Mouse (Mus musculus) cerebellum, postnatal 25 days (tissue): ENCODE results near the gene Kcne1.

Experiments
- DNase-seq, 2 experiments: peaks; one replicate each; pipeline ENCODE4 v3.0.0; 2021; ENCODE audit warnings: mixed read lengths in 2 of 2

The Kcne1 gene

DNA sequence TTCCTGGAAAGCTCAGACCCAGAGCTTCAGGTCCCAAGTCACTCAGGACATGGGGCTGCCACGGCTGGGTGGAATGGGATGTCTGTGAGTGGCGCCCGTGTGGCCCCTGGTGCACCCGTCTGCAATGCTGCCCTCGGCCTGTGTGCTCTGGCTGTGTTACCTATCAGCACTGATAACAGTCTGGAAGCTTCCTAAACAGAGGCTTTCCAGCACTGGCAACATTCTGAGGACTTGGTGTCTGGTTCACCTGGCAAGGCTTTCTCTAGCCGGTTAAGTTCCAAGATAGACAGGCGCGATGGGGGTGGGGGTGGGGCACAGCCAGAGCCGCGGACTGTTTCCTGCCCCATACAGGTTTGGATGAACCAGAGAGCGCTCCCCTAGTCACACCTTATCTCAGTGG is 3.3 kb downstream of the Kcne1 start:
- DNase-seq, result no peak

DNA sequence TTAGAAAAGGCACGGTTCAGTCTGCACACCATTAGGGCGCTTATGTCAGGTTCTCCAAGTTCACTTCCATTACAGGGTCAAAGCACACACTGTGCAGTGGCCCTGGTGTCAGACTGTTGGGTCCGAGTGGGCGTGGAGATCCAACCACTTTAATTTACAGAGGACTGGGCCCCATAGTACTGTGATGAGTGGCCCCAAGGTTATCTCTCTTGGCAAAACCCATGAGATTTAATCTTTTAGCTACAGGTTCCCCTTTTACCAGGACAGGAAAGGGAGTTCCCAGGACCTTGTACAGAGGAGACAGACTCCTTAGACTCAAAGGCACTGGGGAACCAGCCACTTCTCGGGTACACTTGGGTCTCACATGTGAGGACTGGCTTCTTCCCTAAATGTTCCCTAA is 3.9 kb downstream of the Kcne1 start:
- no peak for DNase-seq

DNA sequence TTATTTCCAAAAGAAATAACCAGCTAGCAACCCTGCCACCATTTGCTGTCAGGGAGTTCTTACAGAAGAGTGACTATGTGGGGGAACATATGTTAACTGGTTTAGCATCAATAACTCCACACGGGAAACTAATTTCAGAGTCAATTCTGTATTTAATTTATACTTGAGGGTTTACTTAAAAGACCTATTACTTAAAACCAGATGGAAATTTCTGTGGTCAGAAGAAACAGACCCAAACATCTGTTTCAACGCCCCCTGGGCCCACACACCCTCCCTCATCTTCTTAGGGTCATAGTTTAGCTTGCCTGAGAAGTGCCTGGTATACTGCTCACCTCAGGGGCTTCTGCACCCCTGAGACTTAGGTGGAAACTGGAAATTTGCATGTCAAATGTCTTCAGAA is 5.4 kb downstream of the Kcne1 start:
- DNase-seq, result no peak

DNA sequence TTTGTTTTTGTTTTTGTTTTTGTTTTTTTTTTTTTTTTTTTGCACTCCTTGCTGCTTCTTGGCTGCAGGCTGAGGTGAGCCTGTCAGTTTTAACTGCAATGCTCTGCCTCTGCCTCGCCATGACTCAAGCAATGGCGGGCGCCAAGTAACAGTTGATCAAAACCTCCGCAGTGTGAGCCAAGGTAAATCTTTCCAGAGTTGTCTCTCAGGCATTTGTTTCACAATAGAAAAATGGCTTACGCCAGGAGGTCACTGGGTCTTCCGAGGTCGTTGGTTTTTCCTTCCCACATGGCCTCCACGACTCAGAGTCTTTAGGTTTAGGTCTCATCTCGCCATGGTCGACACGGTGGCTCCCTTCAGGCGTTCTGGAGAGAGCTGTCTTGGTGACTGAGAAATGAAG is 6.0 kb downstream of the Kcne1 start:
- DNase-seq, result no peak

DNA sequence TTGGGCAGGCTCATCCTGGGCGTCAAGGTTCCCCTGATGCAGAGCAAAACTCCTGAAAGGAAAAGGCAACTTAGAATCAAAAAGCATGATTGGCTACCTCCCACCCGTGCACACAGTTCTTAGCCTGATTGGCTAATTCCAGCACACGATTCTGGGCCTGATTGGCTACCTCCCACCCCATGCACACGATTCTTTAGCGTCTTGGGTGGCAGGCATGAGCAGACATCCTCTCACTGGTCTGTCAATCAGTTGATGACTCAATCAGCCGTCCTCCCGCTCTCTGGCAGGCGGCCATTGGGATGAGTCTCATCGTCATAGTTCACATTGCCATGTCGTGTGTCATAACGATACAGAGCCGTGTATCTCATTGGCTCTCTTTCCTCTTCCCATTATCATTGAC is 10.3 kb downstream of the Kcne1 start:
- peak; percentile 52 to 72 for DNase-seq

DNA sequence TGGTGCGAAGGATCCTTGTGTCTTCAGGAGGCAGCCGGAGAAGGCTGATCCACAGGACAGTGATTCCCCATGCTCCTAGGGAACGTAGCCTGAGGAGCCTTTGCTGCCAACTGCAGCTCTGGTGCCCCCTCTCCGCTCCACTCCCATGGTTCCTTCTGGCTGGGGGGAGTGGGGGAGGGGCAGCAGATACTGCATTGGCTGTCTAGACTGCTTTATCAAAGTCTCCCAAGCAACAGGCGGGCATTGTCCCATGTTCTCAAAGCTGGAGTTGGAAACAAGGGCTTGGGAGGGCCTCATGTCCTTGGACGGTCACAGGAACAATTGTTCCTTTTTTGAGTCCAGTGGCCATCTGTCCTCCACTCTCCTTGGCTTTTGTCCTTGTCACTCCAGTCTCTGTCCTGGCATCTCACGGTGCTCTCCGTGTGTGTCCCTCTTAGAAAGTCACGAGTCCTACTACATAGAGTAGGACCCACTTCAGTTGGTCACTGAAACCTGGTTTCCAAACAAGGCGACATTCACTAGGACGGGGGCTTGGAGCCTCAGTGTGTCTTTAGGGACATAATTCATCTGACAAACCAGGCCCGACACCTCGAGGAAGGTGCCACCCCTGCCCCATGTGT is 12.9 kb downstream of the Kcne1 start:
- DNase-seq, result no peak

DNA sequence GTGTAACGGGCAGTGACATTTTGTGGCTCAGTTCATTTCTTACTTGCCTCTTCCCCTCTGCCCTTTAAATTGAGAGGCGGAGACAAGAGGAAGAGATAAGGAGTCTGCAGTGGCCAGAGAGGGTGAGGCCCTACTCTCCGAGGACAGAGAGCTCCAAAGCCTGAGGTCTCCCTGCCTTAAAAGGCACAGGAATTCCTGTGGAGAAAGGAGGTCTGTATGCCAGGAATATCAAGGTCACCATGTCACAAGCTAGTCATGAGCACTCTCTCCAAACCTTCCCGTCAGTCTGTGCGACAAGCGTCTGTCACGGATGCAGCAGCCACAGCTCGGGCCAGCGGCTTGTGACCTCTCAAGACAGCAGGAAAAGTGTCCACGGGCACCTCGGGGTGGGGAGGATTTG is 14.1 kb downstream of the Kcne1 start:
- DNase-seq, result no peak

DNA sequence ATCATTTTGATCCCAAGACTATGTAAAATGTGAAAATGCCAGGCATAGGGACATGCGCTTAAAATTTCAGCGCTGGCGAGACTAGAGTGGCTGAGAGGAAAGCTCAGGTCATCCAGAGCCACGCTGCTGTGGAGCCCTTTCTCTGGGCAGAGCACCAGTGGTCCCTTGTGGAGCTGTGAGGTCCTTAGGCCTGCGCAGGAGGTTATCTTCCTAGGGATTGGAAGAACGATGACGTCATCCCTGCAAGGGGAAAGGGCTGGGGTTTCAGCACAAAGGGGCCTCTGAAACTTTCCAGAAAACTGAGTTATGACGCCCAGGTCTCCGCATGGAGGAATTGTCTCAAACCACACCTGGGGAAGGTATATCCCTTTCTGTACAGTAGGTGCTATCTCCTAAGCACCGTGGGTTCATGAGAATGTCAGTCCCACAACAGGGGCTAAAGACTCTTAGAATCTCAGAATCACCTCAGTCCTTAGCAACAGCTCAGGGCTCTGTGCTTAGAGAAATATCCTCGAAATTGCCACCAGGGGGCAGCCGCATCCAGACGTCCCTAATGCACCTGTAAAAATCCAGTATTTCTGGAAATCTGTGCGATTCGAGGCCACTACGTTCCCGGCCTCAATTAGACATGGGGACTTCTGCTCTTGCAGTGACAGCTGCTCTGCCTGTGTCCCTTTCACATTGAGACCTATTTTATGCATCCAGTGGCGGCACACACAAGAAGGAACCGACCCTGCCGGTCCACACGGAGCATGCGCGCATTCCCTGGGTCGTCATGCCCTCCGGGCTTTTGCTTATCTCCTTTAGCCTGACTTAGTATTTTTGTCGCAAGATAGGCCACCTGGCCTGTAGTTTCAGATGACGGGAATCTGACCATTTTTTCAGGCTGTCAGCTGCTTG is 18.4 kb downstream of the Kcne1 start:
- DNase-seq, result peak; percentile 84 to 86

DNA sequence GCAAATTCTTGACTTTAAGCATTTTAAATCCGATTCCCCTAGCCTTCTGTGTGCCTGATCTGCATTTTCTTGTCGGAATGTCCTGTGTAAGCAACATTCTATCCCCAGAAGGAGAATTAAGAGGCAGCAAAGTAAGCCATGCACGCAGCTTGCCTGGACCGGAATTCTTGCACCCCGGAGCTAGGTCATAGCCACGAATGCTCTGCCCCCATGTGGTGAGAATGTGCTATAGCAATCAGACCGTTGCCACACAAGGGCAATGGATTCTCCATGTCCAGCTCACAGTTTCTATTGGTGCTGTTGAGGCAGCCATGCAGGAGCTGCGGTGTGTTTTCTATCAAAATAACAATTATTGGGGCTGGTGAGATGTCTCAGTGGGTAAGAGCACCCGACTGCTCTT is 23.0 kb downstream of the Kcne1 start:
- peak; percentile 83 to 90 for DNase-seq

DNA sequence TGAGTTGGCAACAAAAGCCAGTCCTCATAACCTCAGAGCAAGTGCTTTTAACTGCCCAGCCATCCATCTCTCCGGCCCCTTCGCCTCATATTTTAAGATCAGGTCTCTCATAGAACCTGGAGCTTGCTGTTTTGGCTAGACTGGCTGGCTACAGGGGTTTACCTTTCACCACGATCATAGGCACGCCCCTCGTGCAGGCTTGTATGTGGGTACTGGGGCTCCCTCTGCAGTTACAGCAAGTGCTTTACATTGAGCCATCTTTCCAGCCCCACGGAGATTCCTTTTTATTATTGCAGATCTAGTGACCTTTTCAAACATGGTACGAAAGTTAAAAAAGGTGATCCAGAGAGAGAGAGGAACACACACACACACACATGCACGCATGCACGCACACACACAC is 24.7 kb downstream of the Kcne1 start:
- no peak for DNase-seq

DNA sequence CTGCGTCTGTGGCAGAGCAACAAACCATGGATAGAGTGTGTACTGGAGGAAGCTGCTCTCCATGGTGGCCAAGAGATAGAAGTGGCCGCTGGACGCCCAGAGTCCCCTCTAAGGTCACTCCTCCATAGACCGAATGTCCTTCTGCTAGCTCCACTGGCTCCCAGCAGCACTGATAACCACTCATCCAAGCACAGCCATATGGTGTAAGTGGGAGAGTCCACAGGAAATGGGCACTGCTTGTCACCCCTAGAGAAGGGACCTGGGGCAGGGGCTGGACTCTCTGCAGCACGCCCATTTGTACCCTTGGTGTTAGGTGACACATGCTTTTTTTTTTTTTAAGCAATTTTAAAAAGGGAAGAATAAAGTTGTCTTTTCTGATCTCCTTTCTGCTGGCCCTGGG is 28.3 kb downstream of the Kcne1 start:
- DNase-seq, result peak; percentile 65 to 67

DNA sequence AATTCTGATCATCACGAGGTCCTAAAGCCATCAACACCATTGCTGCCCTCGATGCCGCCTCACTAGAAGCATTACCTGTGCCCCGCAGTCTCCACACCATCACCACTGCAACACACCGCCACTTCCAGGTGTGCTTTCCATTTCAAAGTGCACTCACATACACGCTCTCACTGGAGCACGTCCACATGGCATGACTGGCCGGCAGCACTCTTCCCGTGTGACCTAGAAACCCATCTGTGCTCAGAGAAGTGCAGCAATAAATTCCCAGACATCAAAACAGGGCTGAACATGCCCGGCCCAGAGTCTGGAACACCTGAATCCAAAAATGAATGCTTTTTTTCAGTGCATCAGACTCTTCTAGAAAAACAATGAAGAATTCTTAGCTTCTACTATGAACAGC is 31.4 kb downstream of the Kcne1 start:
- DNase-seq, result peak; percentile 70 to 77

DNA sequence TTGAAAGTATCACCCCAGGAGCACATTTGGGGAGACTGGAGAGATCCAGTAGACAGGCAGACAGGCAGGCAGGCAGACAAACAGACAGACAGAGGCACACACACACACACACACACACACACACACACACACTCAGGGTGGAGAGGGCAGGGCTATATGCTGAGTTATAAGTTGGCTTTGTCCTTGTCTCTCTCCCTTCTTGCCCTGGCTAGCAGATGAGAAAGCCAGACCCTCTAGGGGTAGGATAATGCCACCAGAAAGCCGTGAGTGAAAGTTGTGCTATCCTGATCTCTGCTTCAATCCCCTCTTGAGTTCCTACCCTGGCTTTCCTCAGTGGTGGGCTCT is 34.2 kb downstream of the Kcne1 start:
- DNase-seq, result no peak

DNA sequence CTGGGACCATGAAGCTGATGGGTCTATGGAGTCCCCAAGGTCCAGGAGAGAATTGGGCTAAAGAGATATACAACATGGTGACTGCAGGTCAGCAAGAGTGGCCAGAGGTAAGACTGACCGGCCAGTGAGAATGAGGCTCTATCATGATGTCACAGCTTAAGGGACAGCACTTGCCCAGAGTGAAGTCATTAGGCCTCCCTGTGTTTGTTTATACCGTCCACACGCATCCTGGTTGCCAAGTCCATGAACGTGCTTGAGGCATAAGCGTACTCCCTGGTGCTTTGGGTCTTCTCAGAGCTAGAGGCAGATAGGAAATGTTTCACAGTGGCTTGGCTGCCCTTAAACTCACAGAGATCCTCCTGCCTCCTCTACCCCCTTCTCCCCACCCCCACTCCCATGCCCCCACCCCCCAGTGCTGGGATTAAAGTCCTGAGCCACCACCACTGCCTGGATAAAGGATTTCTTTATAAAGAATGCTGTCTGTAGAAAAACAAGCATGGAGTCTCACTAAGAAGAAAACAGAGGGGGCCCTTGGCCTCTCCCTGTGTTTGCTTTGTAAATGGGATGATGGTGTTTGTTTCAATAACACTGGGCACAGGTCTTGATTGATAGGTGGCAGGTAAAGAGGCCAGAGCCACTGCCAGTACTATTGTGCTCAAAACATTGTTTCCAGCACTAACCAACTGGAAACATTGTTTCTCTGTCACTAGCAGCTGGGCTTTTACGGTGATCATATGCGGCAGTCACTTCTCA is 34.8 kb downstream of the Kcne1 start:
- no peak for DNase-seq

DNA sequence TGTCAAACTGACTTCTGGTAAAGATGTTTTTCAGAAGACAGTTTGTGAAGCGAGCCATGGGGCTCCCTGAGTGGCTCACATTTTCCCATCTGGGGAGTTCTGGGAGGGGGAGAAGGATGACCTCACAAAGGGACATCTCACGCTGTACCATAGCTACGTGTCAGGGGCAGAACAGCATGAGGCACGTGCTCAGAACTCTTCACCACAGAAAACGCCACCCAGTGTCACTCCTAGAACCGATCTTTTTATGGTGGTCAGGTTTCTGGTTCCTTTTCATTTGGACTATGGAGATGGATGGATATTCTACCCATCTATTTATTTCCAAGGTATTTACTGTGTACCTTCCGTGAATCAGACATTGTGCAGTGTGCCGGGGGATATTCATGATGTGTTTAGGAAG is 37.9 kb downstream of the Kcne1 start, which contains the start of gene Fam243:
TSS of gene Fam243 (minus strand) at position 101 of the 400 bp plus-strand sequence.
- DNase-seq, result no peak

DNA sequence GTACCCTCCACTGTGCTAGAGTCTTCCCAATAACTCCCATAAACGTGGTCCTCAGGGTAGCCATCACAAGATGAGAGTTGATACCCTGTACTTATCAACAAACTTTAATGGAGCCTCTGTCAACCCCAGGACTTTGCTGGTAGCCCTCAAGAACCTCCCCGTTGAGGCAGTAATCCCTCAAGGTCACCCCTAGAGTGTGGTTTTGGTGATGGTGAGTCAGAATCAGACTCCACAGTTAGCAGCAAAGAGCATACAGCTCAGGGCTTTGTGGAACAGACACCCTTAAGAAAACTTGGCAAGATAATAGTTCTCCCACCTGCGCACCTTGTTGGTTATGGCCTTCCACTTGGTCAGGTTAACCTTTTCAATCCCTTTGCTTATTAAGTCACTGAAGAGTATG is 38.9 kb downstream of the Kcne1 start:
- DNase-seq, result no peak

DNA sequence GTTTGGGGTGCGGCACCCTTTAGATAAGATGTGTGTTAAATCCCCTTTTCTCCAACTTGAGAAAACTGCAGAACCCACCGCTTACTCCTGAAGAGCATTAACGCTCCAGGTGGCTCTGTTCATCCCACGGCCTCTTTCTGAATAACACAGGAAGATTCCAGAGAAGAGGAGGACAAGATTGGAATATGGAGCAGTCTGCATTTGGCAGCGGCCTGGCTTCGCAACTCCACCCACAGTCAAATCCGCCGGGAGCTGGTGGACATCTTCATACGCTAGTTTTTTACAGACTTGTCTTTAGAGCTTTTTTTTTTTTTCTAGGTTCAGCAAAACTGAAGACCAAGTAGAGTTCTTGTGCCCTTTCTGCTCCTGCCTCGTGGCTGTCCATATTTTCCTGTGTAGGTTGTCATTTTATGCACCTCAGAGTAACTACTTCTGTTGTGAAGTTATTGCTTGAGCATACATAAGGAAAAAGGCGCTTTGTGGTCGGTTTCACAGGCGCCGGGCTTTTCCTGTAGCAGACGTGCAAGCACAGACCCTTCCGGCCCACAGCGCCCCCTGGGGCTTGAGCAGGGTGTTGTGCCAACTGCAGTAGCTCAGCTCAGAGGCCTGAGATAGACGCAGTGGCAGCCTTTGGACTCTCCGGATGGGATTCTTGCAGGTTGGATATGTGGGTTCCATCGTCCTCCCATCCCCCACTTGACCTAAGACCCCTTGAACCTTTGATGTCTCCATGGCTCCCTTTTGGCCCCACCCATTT is 39.7 kb downstream of the Kcne1 start:
- peak; percentile 32 to 63 for DNase-seq

DNA sequence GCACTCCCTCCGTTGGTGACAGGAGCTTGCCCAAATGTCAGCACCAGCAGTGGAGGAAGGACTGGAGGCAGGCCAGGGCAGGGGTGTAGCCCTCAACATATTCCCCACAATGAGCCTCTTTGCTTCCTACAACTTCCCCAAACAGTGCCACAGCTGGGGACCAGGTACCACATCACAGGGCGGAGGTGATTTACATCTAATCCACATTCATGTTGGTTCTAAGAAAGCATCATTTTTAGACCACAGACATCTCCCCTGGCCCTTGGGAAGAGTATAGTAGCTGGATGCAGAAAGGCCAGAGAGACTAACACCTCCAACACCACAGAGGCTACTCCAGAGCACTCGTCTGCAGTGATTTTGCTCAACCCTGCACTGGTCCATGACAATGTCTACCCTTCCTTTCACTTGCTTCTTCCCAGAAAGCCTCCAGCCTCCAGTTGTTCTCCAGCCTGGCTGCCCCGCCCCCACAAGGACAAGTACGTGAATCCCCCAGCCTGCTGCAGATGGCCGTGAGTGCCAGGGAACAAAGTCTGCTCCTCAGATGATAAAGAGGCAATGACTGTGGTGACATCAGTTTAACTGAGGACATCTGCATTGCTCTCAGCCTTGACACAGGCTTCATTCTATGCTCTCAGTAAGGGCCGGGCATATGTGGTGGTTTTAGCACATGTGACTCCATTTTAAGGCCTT is 43.1 kb downstream of the Kcne1 start:
- no peak for DNase-seq

DNA sequence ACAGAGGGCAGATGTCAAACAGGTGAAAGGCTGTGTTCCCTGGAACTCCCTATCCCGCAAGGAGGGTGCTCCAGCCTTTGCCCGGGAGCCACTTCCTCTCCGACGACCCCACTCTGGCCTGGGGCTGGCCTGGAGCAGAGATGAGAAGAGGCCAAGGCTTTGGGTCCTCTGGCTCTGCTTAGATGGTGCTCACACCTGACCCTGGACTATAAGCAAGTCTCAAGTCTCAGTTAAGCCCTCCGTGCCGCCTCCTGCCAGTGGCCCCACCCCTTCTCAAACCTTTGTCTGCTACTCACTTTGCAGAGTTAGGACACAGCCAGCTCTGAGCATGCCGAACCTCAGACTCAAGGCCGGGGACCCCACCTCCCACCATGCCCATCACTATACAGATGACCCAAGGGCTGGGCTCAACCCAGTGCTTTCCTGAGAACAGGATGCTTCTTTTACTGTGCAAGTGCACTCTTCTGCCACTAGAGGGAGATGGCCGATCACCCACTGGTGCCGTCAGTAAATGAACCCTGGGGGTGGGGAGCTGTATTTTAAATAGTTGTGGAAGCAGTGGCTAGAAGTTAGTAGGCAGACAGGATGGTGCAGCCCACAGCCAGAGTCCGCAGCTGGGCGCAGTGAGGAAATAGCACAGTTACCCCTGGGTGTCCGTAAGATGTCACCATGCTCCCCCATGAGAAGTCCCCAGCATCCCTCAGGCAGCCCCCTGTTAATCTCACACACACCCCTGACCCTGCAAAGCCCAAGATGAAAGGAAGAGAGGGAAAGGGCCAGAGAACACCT is 45.1 kb downstream of the Kcne1 start:
- peak; percentile 57 to 58 for DNase-seq

DNA sequence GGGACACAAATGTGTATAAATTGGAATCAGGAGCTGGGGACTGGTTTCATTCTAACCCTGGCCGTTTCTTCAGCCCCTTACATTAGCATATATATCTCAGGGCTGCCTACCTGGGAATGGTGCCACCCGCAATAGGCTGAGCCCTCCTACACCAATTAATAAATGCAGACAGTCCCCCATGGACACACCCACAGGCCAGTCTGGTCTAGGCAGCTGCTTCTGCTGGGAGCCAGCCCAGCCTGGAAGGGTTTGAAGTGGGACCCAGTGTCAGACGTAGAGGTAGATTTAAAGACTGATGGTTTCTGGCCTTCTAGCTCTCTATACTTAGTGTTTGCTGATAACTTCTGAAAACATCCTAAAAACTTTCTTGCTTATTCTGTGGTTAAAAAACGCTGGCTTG is 50.1 kb downstream of the Kcne1 start:
- no peak for DNase-seq

DNA sequence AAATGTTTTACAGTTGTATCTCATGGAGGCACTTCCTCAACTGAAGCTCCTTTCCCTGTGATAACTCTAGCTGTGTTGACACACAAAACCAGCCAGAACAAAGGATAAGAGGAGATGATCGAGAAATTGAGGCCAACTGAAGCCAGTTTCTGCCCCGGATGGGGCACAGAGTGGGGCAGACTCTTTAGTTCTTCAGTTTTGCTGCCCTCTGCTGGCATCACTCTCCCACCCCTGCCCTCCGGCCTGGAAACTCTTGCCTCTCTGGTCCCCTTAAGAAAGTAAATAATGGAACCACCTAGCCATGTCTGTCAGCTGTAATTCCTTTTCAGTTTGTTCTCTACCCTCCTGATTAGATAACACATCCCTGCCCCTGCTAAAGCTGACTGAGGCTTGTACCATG is 51.3 kb downstream of the Kcne1 start:
- DNase-seq, result no peak

DNA sequence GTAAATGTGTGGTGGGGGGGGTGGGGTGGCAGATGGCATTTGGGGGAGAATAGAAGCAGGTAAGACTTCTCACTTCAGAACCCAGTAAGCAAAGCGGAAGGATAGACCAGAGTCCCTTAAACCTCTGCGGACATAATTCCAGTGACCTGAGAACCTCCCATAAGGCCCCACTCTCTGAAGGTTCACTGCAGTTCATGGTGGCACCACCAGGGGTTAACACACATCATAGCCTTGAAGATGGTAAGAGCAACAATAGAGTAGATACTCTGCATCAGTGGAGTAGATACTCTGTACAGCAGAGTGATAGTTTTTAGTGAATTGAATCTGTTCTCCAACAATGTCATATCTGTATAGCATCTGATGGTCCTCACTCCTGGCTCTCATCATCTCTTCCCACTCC is 53.7 kb downstream of the Kcne1 start:
- DNase-seq, result no peak
